Mouse (Mus musculus) myocyte (in vitro differentiated cells): ENCODE measurements at regions not wholly inside any gene's neighbourhood (a gene's known extent, or its start where the extent isn't known, plus 50 kb on each side); places are given as distances from the start of the nearest gene placed in this dataset.

Experiments
- MAX ChIP-seq: IDR thresholded peaks from one replicate; pipeline ENCODE4 v1.6.1; 2011; ENCODE audit warnings: low read depth, mild to moderate bottlenecking, control low read depth
- POLR2AphosphoS2 ChIP-seq: IDR thresholded peaks from one replicate; pipeline ENCODE4 v1.6.1; 2011; ENCODE audit warnings: low read depth, control low read depth; ENCODE audit not compliant: insufficient read length
- REST ChIP-seq: IDR thresholded peaks from one replicate; pipeline ENCODE4 v1.6.1; 2011; ENCODE audit warnings: mild to moderate bottlenecking, control low read depth, moderate library complexity; ENCODE audit not compliant: insufficient read depth, insufficient read length
- SRF ChIP-seq: IDR thresholded peaks from one replicate; pipeline ENCODE4 v1.6.1; 2011; ENCODE audit warnings: low read depth; ENCODE audit not compliant: control insufficient read depth, insufficient read length
- TCF12 ChIP-seq: IDR thresholded peaks from one replicate; pipeline ENCODE4 v1.6.1; 2011; ENCODE audit warnings: mild to moderate bottlenecking, control low read depth; ENCODE audit not compliant: poor library complexity, insufficient read depth, severe bottlenecking
- USF1 ChIP-seq: IDR thresholded peaks from one replicate; pipeline ENCODE4 v1.6.1; 2011; ENCODE audit warnings: low read depth, mild to moderate bottlenecking, control low read depth, moderate library complexity

- no peak for TF ChIP-seq SRF
- TF ChIP-seq USF1: no peak
- TF ChIP-seq TCF12: no peak
- no peak for TF ChIP-seq POLR2AphosphoS2
- no peak for TF ChIP-seq MAX
- no peak for TF ChIP-seq REST
Measured at GRCm38 (mm10) chr13:32541611-32542010, 203.1 kb upstream of the Gmds start.
